Comparison of ENCODE assay signal across 25 mouse cellular contexts in genomic region chr5:148657936-148658640, GRCm38 (mm10).
A peak's percentile ranks its signal among the peaks of the same experiment; 100 is the strongest.
DNase-seq lines count a peak whose midpoint lies in the region; ATAC-seq and TF ChIP-seq lines count a peak whose summit lies in the region.
"Had no signal": no experiment of that assay in that cellular context is flagged by ENCODE, and none has a peak within 500 bp of the region (broad histone marks: within the 10 kb centered on the region; RNA-seq: fewer than 3 reads in every experiment).

No protein-coding gene starts in this region.

- peak; percentile 2 for DNase-seq in neural tube, embryonic 11.5 days (ENCODE audit: low spot score)
- peak; percentile 70 for DNase-seq in Muller cell, postnatal 12 days (ENCODE audit: inconsistent ontology term)
- peak; percentile 67 for DNase-seq in adrenal gland, adult 8-10 months
- peak; percentile 31 for DNase-seq in adrenal gland, postnatal 25 days
- DNase-seq in forebrain, postnatal 0 days: no peak
- no peak for DNase-seq in frontal cortex, postnatal 25 days (ENCODE audit: low spot score in 2 of 2)
- no peak for DNase-seq in lung, postnatal 4 days
- DNase-seq: cerebellum, adult 18-20 months; cerebellum, adult 9-10 months; cerebellum, postnatal 14 days; gastrocnemius, postnatal 25 days; heart, adult 18-20 months; heart, postnatal 14 days; heart, postnatal 4 days; kidney, adult 2 months had no signal

- no peak overlapping the region for H3K4me3 ChIP-seq in neural tube, embryonic 11.5 days (ENCODE audit: low read depth, low read length)
- H3K4me3 ChIP-seq in neural tube, embryonic 15.5 days (replicated peaks): no peak overlapping the region
- no peak overlapping the region for H3K4me3 ChIP-seq in forebrain, postnatal 0 days (ENCODE audit: low read depth, low read length)
- H3K4me3 ChIP-seq: forebrain, embryonic 10.5 days; forebrain, embryonic 13.5 days; heart, embryonic 10.5 days; heart, embryonic 13.5 days had no signal

- H3K4me2 ChIP-seq in neural tube, embryonic 11.5 days (ENCODE audit: low read depth): no peak overlapping the region
- no peak overlapping the region for H3K4me2 ChIP-seq in neural tube, embryonic 15.5 days
- no peak overlapping the region for H3K4me2 ChIP-seq in forebrain, postnatal 0 days (ENCODE audit: low read depth)
- H3K4me2 ChIP-seq: forebrain, embryonic 13.5 days; heart, embryonic 13.5 days; hindbrain, embryonic 14.5 days had no signal

- H3K4me1 ChIP-seq in neural tube, embryonic 11.5 days (ENCODE audit: control insufficient read depth, insufficient read depth, low read length): no peaks in the 10 kb centered on the region
- H3K4me1 ChIP-seq in neural tube, embryonic 15.5 days: peaks cover 13% of the 10 kb centered on the region
- no peaks in the 10 kb centered on the region for H3K4me1 ChIP-seq in forebrain, postnatal 0 days (ENCODE audit: insufficient read depth)
- H3K4me1 ChIP-seq: forebrain, embryonic 13.5 days; heart, embryonic 10.5 days; heart, embryonic 13.5 days had no signal

- H3K36me3 ChIP-seq in neural tube, embryonic 11.5 days (ENCODE audit: control insufficient read depth, insufficient read depth, low read length): no peaks in the 10 kb centered on the region
- no peaks in the 10 kb centered on the region for H3K36me3 ChIP-seq in neural tube, embryonic 15.5 days
- H3K36me3 ChIP-seq in forebrain, postnatal 0 days (ENCODE audit: insufficient read depth): no peaks in the 10 kb centered on the region
- H3K36me3 ChIP-seq: forebrain, embryonic 10.5 days; heart, embryonic 10.5 days had no signal

- WGBS in neural tube, embryonic 11.5 days: 73% methylated on average over 4 of the region's 4 CpGs
- WGBS in neural tube, embryonic 15.5 days: 69% methylated on average over 4 of the region's 4 CpGs
- WGBS in forebrain, postnatal 0 days: 48% methylated on average over 4 of the region's 4 CpGs

- no peaks in the 10 kb centered on the region for H3K9me3 ChIP-seq in neural tube, embryonic 11.5 days (ENCODE audit: control insufficient read depth, low read length)
- H3K9me3 ChIP-seq in neural tube, embryonic 15.5 days (replicated peaks): 0 out of 2 replicates have a peak, but pooled peaks cover 3% of the 10 kb centered on the region
- H3K9me3 ChIP-seq in forebrain, postnatal 0 days (ENCODE audit: low read length): 0 out of 2 replicates have a peak, but pooled peaks cover 4% of the 10 kb centered on the region

- no peak for ATAC-seq in neural tube, embryonic 11.5 days (ENCODE audit: insufficient read depth, low FRiP score, low TSS enrichment)
- ATAC-seq in neural tube, embryonic 15.5 days (ENCODE audit: low FRiP score): no peak
- no peak for ATAC-seq in forebrain, postnatal 0 days
- ATAC-seq: forebrain, embryonic 13.5 days; forebrain, embryonic 16.5 days; hindbrain, postnatal 0 days; inflammation-experienced regulatory T-cells, adult 6 months; intestine, postnatal 0 days had no signal

- H3K27me3 ChIP-seq in neural tube, embryonic 11.5 days (ENCODE audit: control insufficient read depth, insufficient read depth, low read length): no peaks in the 10 kb centered on the region
- no peaks in the 10 kb centered on the region for H3K27me3 ChIP-seq in neural tube, embryonic 15.5 days (replicated peaks)
- no peaks in the 10 kb centered on the region for H3K27me3 ChIP-seq in forebrain, postnatal 0 days (ENCODE audit: insufficient read depth, low read length)
- H3K27me3 ChIP-seq: forebrain, embryonic 13.5 days; heart, embryonic 13.5 days had no signal

- TF ChIP-seq CTCF in forebrain, postnatal 0 days (IDR thresholded peaks at IDR 0.05; ENCODE audit: low read depth): no peak

- no peak overlapping the region for H3K27ac ChIP-seq in neural tube, embryonic 11.5 days (ENCODE audit: low read depth, low read length)
- no peak overlapping the region for H3K27ac ChIP-seq in neural tube, embryonic 15.5 days (replicated peaks)
- no peak overlapping the region for H3K27ac ChIP-seq in forebrain, postnatal 0 days (ENCODE audit: low read depth, low read length)
- H3K27ac ChIP-seq: forebrain, embryonic 10.5 days; forebrain, embryonic 13.5 days; heart, embryonic 10.5 days; heart, embryonic 13.5 days; hindbrain, embryonic 14.5 days; hindbrain, postnatal 0 days had no signal

- no peak overlapping the region for H3K9ac ChIP-seq in neural tube, embryonic 11.5 days (ENCODE audit: low read length)
- no peak overlapping the region for H3K9ac ChIP-seq in neural tube, embryonic 15.5 days (replicated peaks)
- H3K9ac ChIP-seq in forebrain, postnatal 0 days: no peak overlapping the region
- H3K9ac ChIP-seq: forebrain, embryonic 13.5 days; heart, embryonic 13.5 days; hindbrain, embryonic 14.5 days had no signal

Comparison
In these comparisons a context has a peak if more than half of its experiments do, and no peak if none do; other contexts are left out.
1. DNase-seq: peak in neural tube, embryonic 11.5 days (single experiment), Muller cell, postnatal 12 days (single experiment), adrenal gland, adult 8-10 months (single experiment) and adrenal gland, postnatal 25 days (single experiment); none in forebrain, postnatal 0 days (single experiment), frontal cortex, postnatal 25 days (0 of 2) and lung, postnatal 4 days (0 of 2).